Mouse (Mus musculus) megakaryocyte, embryonic 14.5 days (primary cell): ENCODE data around the gene Rundc3a.

Experiments
- FLI1 ChIP-seq: IDR thresholded peaks from 2 replicates; pipeline ENCODE4 v1.6.1; 2012; ENCODE audit warnings: low read length, inconsistent platforms, mixed read lengths
- GATA1 ChIP-seq: IDR thresholded peaks from 3 replicates; pipeline ENCODE4 v1.6.1; 2012; ENCODE audit warnings: mixed read lengths, low read length, inconsistent platforms, borderline replicate concordance

- TF ChIP-seq GATA1 (no peak), FLI1 (no peak)
Observed at GRCm38 (mm10) chr11:102418887-102419286, 25.7 kb downstream of the Rundc3a start.
